Mouse (Mus musculus) intestine, embryonic 16.5 days (tissue): ENCODE data around the gene As3mt. TPM values are rescaled to one million over a fixed set of nuclear protein-coding genes. Genes with fewer than 3 reads are reported as not detected.

Source experiments
- ATAC-seq: fragments of 200-750 bp; cut with Nextera tagmentation; 2 replicates; pipeline ENCODE4 v1.8.0; 2017; ENCODE audit warnings: moderate TSS enrichment, moderate library complexity
- H3K27ac ChIP-seq: fragments of 300-500 bp; sonication (generic); 2 replicates; pipeline ENCODE4 v1.5.1; 2014; ENCODE audit warnings: mild to moderate bottlenecking, low read length
- H3K27me3 ChIP-seq: fragments of 300-500 bp; sonication (generic); replicated peaks from 2 replicates; pipeline ENCODE4 v1.6.1; 2014; ENCODE audit warnings: low read length, control low read depth, mixed read lengths; ENCODE audit not compliant: control insufficient read depth, insufficient read depth
- H3K36me3 ChIP-seq: fragments of 300-500 bp; sonication (generic); 2 replicates; pipeline ENCODE4 v1.6.1; 2014; ENCODE audit warnings: low read length, control low read depth; ENCODE audit not compliant: control insufficient read depth, insufficient read depth
- H3K4me1 ChIP-seq: fragments of 300-500 bp; sonication (generic); 2 replicates; pipeline ENCODE4 v1.6.1; 2014; ENCODE audit warnings: low read length, control low read depth, mixed read lengths; ENCODE audit not compliant: control insufficient read depth, insufficient read depth
- H3K4me2 ChIP-seq: fragments of 300-500 bp; sonication (generic); 2 replicates; pipeline ENCODE4 v1.6.1; 2014; ENCODE audit warnings: low read depth, low read length, control low read depth
- H3K4me3 ChIP-seq: fragments of 300-500 bp; sonication (generic); 2 replicates; pipeline ENCODE4 v1.5.1; 2014; ENCODE audit warnings: mild to moderate bottlenecking, low read length
- H3K9ac ChIP-seq: fragments of 300-500 bp; sonication (generic); 2 replicates; pipeline ENCODE4 v1.6.1; 2014; ENCODE audit warnings: low read depth, low read length
- H3K9me3 ChIP-seq: fragments of 300-500 bp; sonication (generic); 2 replicates; pipeline ENCODE4 v1.6.1; 2016; ENCODE audit warnings: low read length, control low read depth; ENCODE audit not compliant: control insufficient read depth
- WGBS: fragments of 180-500 bp; shearing (Covaris S2); extraction: QIAGEN DNeasy Blood & Tissue Kit; methylation state at CpG from one replicate; pipeline ENCODE4 v1.1.7; 2014; 5-methylcytosine and 5-hydroxymethylcytosine counted together
- polyA plus RNA-seq: library from polyadenylated mRNA; unstranded; fragments of >200 nt; fragmentation: Nextera tagmentation; extraction: Ambion mirVana; gene quantifications from 2 replicates; pipeline ENCODE4 v1.2.1, GENCODE M21; 2015

As3mt gene
- 69.1 and 69.3 TPM in 2 replicates for polyA plus RNA-seq

DNA sequence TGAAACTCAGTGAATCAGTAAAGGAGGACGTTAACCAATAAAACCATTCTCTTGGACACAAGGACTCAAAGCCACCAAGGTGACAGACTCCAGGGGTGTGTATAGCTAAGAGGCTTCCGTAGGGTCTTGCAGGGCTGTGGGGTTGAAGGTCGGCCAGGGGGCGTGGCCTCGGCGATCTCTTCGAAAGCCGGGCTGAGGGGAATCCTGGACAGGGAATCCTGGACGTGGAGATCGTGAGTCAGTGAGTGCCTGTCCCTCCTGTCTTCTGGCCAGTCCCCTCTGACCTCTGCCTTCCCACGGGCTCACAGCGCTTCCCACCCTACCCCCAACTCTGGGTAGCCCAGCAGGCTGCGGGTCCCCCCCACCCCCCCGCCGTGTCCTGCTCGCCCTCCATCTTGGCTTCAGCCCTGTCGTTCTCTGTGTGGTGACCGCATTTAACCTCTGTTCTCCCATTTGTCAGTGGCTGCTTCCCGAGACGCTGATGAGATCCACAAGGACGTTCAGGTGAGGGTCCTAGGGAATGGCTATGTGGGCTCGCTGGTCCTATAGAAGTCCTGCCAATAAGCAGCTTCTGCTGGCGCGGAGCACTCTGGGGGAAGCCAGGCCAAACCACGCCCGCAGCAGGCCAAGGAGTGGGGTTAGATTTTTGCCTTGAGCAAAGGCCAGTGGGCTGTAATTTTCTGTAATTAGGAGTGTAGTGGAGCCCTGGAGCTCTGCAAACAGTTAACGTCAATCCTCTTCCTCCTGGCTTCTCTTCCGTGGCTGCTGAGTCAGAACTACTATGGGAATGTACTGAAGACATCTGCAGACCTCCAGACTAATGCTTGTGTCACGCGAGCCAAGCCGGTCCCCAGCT lies at the start of gene As3mt:
Gene As3mt, plus strand, starts transcription at position 163 of the 856 bp plus-strand sequence.
- 7% methylated on average over 31 of the region's 31 CpGs for WGBS
- Histone ChIP-seq H3K9me3 (no peaks in the 10 kb centered on the region), H3K4me3 (peak within 1 kb of the TSS; percentile 60), H3K9ac (peak within 1 kb of the TSS; percentile 73), H3K4me2 (peak within 1 kb of the TSS; percentile 69), H3K27ac (peak within 1 kb of the TSS; percentile 75), H3K27me3 (no peaks in the 10 kb centered on the region), H3K4me1 (peaks cover 6% of the 10 kb centered on the region), H3K36me3 (no peaks in the 10 kb centered on the region)
- ATAC-seq = peak; percentile 94

DNA sequence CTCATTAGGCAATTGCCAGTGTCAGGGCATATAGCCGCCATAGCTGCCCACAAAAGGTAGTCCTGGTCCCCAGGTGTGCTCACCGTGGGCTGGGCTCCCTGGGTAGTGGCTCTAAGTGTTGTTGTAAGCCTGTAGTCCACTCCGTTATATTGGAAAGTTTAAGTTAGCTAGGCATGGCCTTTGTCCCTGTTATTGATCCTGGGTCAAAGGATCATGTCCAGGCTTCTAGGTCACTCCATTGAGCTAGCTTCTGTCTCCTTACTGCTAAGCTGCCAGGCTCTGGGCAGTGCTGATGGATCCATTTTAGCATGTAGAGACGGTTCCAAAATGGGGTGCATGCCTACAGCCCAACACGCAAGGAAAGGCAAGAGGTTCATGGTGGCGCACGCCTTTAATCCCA lies 48.9 kb upstream of the As3mt start:
- 96% methylated on average over 7 of the region's 7 CpGs for WGBS
- Histone ChIP-seq H3K36me3 (peaks cover 26% of the 10 kb centered on the region), H3K27ac (no peak overlapping the region), H3K4me3 (no peak overlapping the region), H3K4me1 (no peaks in the 10 kb centered on the region), H3K9me3 (no peaks in the 10 kb centered on the region), H3K9ac (no peak overlapping the region), H3K27me3 (no peaks in the 10 kb centered on the region), H3K4me2 (no peak overlapping the region)
- 0 out of 2 replicates have a peak, but pooled peaks have one; percentile 12 for ATAC-seq

DNA sequence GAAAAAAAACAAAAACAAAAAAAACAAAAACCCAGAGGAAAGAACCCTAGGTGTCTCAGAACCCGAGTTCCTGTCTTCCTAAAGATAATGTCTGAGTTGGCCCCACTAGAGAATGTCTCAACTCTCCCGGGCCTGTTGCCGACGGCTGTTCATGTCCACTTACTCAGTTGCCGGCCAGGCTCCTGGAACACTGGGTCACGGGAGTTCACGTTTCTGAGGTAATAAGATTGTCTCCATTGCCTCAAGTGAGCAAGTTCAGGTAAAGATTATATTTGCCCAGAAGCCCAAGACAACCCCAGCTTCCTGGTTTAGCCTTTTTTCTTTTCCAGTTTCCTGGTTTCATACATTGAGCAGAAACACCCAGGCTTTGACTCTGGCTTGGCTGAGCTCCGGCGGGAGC lies 48.4 kb upstream of the As3mt start:
- Histone ChIP-seq H3K27me3 (no peaks in the 10 kb centered on the region), H3K4me1 (no peaks in the 10 kb centered on the region), H3K9ac (no peak overlapping the region), H3K4me2 (no peak overlapping the region), H3K36me3 (peaks cover 22% of the 10 kb centered on the region), H3K9me3 (no peaks in the 10 kb centered on the region), H3K27ac (no peak overlapping the region; the same call in 1 of the 2 replicates), H3K4me3 (no peak overlapping the region)
- 67% methylated on average over 9 of the region's 9 CpGs for WGBS
- peak; percentile 61; the same call in 1 of the 2 replicates for ATAC-seq

DNA sequence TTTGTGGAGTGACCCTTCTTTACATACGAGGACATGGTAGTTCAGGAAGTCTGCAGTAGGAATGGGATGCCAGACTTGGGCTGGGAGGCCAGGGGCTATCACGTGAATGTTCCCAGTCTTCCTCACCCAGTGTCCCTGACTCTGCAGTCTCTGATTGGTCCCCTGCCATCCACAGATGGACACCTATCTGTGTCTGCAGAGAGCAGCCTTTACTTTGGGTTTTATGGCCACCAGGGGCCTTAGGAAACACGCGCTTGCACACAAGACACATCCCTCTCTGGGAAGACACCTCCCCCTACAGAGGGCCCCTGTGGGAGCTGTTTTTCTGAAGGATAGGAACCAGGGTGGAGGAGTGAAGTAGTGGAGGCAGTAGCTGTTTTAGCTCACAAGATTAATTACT lies 45.7 kb upstream of the As3mt start:
- no peak overlapping the region for H3K27ac ChIP-seq
- no peak overlapping the region for H3K4me3 ChIP-seq
- 40% methylated on average over 4 of the region's 4 CpGs for WGBS
- H3K4me1 ChIP-seq = no peaks in the 10 kb centered on the region
- no peaks in the 10 kb centered on the region for H3K9me3 ChIP-seq
- no peak overlapping the region for H3K9ac ChIP-seq
- no peaks in the 10 kb centered on the region for H3K27me3 ChIP-seq
- H3K4me2 ChIP-seq = no peak overlapping the region
- H3K36me3 ChIP-seq = 0 out of 2 replicates have a peak, but pooled peaks cover 4% of the 10 kb centered on the region
- no peak for ATAC-seq

DNA sequence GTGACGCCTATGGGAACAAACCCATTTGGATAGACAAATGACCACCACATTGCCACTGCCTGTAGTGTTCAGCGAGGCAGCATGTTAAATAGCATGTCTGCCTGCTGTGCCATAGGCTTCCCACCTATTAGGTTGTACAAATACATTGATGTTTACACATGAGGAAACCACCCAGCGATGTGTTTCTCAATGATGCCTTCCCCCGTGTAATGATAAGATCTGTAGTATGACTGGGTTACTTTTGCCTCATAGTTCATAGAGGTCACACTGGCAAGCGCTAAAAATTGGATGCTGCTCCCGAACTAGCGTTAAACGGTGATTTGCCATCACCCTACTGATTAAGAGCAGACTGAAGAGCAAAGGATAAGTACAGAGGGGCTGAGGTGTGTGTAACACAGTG lies 45.0 kb upstream of the As3mt start:
- Histone ChIP-seq H3K9me3 (no peaks in the 10 kb centered on the region), H3K36me3 (no peaks in the 10 kb centered on the region), H3K27ac (no peak overlapping the region), H3K9ac (no peak overlapping the region), H3K27me3 (no peaks in the 10 kb centered on the region), H3K4me3 (no peak overlapping the region), H3K4me2 (no peak overlapping the region), H3K4me1 (no peaks in the 10 kb centered on the region)
- 75% methylated on average over 8 of the region's 8 CpGs for WGBS
- ATAC-seq = no peak

DNA sequence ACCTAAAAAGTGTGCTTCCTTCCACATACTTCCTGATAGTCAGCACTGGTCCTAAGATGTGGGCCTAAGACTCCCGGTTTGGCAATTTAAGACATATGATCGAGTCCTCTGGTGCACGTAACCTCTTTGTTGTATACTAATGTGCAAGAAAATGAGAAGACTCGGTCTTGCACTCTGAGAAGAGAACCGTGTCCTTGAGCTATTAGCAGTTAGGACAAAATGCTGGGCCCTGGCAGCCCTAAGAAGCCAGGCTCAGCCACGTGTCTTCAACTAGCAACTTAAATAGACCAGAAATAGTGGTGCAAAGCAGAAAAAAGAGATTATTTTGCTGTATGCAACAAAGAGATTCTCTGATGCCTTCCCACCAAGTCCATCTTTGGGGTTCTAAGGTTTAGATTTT lies 44.5 kb upstream of the As3mt start:
- Histone ChIP-seq H3K9me3 (no peaks in the 10 kb centered on the region), H3K36me3 (no peaks in the 10 kb centered on the region), H3K9ac (no peak overlapping the region), H3K27ac (no peak overlapping the region), H3K4me3 (no peak overlapping the region), H3K4me2 (no peak overlapping the region), H3K4me1 (no peaks in the 10 kb centered on the region), H3K27me3 (no peaks in the 10 kb centered on the region)
- no peak for ATAC-seq
- WGBS = 84% methylated on average over 6 of the region's 6 CpGs

DNA sequence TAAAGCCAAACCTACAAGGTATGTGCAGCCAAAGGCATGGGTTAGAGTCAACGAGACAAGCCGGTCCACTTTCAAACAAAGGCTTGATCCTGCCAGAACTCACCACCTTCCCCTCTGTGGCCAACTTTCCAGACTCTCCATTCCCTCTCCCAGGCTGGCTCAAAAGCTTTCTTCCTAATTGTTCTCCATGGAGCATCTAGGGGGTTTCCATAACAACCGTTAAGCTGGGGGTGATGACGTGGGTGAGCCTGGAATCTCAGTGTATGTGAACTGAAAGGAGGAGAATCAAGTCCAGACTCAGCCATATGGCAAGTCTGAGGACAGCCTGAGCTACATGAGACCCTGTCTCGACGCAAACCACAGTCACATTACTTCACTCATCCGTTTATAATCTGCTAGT lies 41.8 kb upstream of the As3mt start:
- ATAC-seq = no peak
- Histone ChIP-seq H3K9me3 (no peaks in the 10 kb centered on the region), H3K27ac (no peak overlapping the region), H3K4me3 (no peak overlapping the region), H3K27me3 (no peaks in the 10 kb centered on the region), H3K36me3 (no peaks in the 10 kb centered on the region), H3K4me1 (no peaks in the 10 kb centered on the region), H3K9ac (no peak overlapping the region), H3K4me2 (no peak overlapping the region)
- 61% methylated on average over 7 of the region's 7 CpGs for WGBS

DNA sequence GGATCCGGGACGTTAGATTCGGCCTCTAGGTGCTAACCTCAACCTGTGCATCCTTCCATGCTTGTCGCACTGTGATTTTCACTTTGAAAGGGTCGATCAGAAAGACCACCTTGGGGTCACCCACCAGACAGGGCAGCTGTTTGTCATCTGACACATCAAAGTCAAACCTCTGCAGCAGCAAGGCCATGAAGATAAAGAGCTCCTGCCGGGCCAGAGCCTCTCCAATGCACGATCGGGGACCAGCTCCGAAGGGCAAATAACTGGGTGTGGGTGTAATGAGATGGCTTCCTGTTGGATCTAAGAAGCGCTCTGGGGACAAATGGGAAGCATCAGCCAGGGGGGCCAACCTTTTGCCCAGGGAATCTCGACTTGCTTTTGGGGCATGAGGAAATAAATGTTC lies 40.0 kb upstream of the As3mt start:
- WGBS = 55% methylated on average over 11 of the region's 11 CpGs

DNA sequence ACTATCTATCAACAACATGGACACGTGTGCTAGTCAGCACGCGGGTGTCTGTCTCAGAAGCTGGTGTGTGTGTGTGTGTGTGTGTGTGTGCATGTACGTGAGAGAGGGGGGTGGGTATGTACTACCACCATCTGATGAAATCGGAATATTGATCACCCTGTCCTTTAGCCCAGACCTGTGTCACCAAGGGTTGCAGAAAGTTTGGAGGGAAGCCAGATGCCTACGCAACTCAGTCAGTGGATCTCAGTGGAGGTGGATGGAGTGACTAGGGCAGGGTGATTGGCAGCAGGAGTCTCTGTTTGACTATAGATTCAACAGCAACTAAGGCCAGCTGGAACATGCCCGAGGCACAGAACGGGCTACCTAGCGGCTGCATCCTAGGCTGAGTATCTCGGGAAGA lies 39.0 kb upstream of the As3mt start:
- Histone ChIP-seq H3K36me3 (no peaks in the 10 kb centered on the region), H3K4me3 (no peak overlapping the region), H3K4me2 (no peak overlapping the region), H3K27me3 (no peaks in the 10 kb centered on the region; the same call in 1 of the 2 replicates), H3K4me1 (no peaks in the 10 kb centered on the region), H3K27ac (no peak overlapping the region), H3K9ac (no peak overlapping the region), H3K9me3 (no peaks in the 10 kb centered on the region)
- no peak for ATAC-seq
- WGBS = 82% methylated on average over 10 of the region's 10 CpGs

More for the DNA sequence above, 40.0 kb upstream of the As3mt start:
- H3K9ac ChIP-seq = no peak overlapping the region
- no peak overlapping the region for H3K4me3 ChIP-seq
- no peaks in the 10 kb centered on the region for H3K4me1 ChIP-seq
- no peaks in the 10 kb centered on the region for H3K36me3 ChIP-seq
- H3K27ac ChIP-seq = no peak overlapping the region
- no peak overlapping the region for H3K4me2 ChIP-seq
- no peak for ATAC-seq
- H3K9me3 ChIP-seq = no peaks in the 10 kb centered on the region
- H3K27me3 ChIP-seq = no peaks in the 10 kb centered on the region; the same call in 1 of the 2 replicates
